Mouse (Mus musculus) limb, embryonic 10.5 days (tissue): Measurements from ENCODE around the gene Anxa1. TPM values are rescaled to one million over a fixed set of nuclear protein-coding genes. Genes with fewer than 3 reads are reported as not detected.
A peak's percentile ranks its signal among the peaks of the same experiment; 100 is the strongest.

ENCODE experiments used
- DNase-seq: peaks from one replicate; pipeline ENCODE4 v3.0.0-alpha.2; 2017; ENCODE audit warnings: low spot score
- H3K27ac ChIP-seq: fragments of 300-500 bp; sonication (generic); 2 replicates; pipeline ENCODE4 v1.5.1; 2016; ENCODE audit warnings: mild to moderate bottlenecking
- H3K27me3 ChIP-seq: fragments of 300-500 bp; sonication (generic); 2 replicates; pipeline ENCODE4 v1.6.1; 2016; ENCODE audit warnings: low read depth, mild to moderate bottlenecking; ENCODE audit not compliant: poor library complexity, severe bottlenecking
- H3K36me3 ChIP-seq: fragments of 300-500 bp; sonication (generic); 2 replicates; pipeline ENCODE4 v1.6.1; 2016; ENCODE audit warnings: mild to moderate bottlenecking, moderate library complexity
- H3K4me1 ChIP-seq: fragments of 300-500 bp; sonication (generic); 2 replicates; pipeline ENCODE4 v1.6.1; 2016
- H3K4me3 ChIP-seq: fragments of 300-500 bp; sonication (generic); 2 replicates; pipeline ENCODE4 v1.5.1; 2016; ENCODE audit warnings: mild to moderate bottlenecking, moderate library complexity
- H3K9me3 ChIP-seq: fragments of 300-500 bp; sonication (generic); replicated peaks from 2 replicates; pipeline ENCODE4 v1.6.1; 2016; ENCODE audit warnings: mild to moderate bottlenecking
- WGBS: fragments of 180-500 bp; shearing (Covaris S2); methylation state at CpG from one replicate; pipeline ENCODE4 v1.1.7; 2016; 5-methylcytosine and 5-hydroxymethylcytosine counted together
- polyA plus RNA-seq: library from polyadenylated mRNA; unstranded; fragments of >200 nt; fragmentation: Nextera tagmentation; extraction: Ambion mirVana; gene quantifications from 2 replicates; pipeline ENCODE4 v1.2.1, GENCODE M21; 2016

Gene Anxa1
- polyA plus RNA-seq, result 1.4 and 2.9 TPM in 2 replicates

DNA sequence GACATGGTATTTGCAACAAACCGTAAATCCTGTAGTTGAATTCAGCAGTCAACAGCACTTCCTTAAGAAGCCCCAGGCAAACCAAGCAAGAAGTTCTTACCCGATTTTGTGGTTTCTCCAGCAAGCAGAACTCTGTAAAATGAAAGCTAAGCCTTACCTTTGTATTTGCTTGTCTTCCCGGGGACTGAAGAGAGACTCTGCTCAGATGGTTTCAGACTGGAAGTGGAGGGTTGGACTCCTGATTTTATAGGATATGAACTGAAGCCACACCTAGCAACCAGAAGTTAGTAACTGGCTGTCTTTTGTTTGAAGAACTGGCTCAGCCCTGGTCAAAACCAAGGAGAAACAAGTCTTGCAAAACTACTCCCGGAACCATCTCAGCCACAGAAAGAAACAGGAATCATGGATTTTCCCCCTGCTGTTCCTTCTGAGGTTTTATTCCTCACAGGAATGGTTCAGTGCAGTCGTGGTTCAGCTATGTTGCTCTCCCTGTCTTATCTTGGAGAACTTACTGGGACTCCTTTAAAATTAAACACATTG, at the start of gene Anxa1:
Gene Anxa1, minus strand, starts transcription at position 490 of the 540 bp plus-strand sequence.
- Histone ChIP-seq H3K27ac (no peak within 1 kb of the TSS), H3K27me3 (no peaks in the 10 kb centered on the region), H3K4me3 (no peak within 1 kb of the TSS), H3K36me3 (no peaks in the 10 kb centered on the region), H3K9me3 (no peaks in the 10 kb centered on the region), H3K4me1 (no peaks in the 10 kb centered on the region)
- no peak for DNase-seq
- WGBS, result 75% methylated on average over 5 of the region's 5 CpGs

DNA sequence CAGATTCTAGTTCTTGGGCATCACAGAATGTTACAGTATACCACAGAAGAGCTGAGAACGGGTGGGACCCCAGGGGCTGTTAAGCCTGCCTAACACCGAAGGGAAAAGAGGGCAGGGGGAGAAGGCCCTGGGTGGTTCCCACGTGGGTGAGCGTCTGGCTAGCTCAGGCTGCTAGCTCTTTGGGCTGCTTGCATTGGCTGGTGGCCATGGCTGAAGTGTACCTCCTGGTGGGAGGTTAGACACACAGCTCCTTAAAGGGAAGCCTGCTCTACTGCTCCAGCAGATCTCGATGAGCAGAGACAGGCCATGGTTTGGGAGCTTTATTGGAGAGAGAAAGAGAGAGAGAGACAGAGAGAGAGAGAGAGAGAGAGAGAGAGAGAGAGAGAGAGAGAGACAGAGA, 46.3 kb upstream of the Anxa1 start:
- no peak for DNase-seq
- no peaks in the 10 kb centered on the region for H3K27me3 ChIP-seq
- H3K36me3 ChIP-seq, result no peaks in the 10 kb centered on the region
- H3K9me3 ChIP-seq, result no peaks in the 10 kb centered on the region
- no peaks in the 10 kb centered on the region for H3K4me1 ChIP-seq
- no peak overlapping the region for H3K4me3 ChIP-seq
- 84% methylated on average over 5 of the region's 5 CpGs for WGBS
- no peak overlapping the region for H3K27ac ChIP-seq

DNA sequence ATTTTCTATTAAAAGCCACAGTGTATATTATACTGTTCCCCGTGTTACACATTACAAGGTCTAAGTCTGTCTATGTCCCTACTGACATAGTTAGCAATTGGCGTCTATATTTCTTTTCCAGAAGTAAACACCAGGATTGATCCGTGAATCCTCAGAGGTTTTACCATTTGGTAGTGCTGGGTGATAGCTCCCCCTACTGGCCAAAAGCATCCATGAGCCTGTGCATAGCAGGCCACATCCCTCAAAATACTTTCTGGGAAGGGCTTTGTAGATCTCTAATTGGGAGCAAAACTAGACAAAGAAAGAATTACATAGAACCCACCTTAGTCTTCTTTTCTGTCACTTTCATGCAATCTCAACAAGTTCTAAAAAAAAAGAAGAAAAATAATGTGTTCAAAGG, 43.8 kb upstream of the Anxa1 start:
- 19% methylated on average over 3 of the region's 3 CpGs for WGBS

DNA sequence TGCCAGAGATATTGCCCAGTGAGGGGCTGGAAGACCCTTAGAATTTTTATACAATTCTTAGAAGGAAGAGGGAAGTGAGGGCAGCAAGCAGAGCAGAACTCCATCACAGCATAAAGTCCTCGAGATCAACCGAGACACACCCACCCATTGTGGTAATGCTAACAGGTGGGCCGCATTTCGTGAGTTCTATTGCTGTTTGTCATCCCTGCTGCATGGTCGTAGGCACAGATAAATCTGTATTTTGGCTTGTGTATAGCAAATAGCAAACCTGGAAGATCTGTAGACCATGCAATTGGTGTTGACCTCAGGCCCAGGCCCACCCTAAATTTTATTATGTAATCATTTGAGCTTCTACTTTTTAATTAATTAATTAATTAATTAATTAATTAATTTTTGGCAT, 43.2 kb upstream of the Anxa1 start:
- Histone ChIP-seq H3K4me3 (no peak overlapping the region), H3K4me1 (no peaks in the 10 kb centered on the region), H3K27me3 (no peaks in the 10 kb centered on the region), H3K36me3 (no peaks in the 10 kb centered on the region), H3K27ac (no peak overlapping the region), H3K9me3 (no peaks in the 10 kb centered on the region)
- DNase-seq, result no peak
- WGBS, result 88% methylated on average over 5 of the region's 5 CpGs

More for the DNA sequence above, 43.8 kb upstream of the Anxa1 start:
- Histone ChIP-seq H3K36me3 (no peaks in the 10 kb centered on the region), H3K4me3 (no peak overlapping the region), H3K9me3 (no peaks in the 10 kb centered on the region), H3K27me3 (no peaks in the 10 kb centered on the region), H3K27ac (no peak overlapping the region), H3K4me1 (no peaks in the 10 kb centered on the region)
- peak; percentile 54 for DNase-seq

DNA sequence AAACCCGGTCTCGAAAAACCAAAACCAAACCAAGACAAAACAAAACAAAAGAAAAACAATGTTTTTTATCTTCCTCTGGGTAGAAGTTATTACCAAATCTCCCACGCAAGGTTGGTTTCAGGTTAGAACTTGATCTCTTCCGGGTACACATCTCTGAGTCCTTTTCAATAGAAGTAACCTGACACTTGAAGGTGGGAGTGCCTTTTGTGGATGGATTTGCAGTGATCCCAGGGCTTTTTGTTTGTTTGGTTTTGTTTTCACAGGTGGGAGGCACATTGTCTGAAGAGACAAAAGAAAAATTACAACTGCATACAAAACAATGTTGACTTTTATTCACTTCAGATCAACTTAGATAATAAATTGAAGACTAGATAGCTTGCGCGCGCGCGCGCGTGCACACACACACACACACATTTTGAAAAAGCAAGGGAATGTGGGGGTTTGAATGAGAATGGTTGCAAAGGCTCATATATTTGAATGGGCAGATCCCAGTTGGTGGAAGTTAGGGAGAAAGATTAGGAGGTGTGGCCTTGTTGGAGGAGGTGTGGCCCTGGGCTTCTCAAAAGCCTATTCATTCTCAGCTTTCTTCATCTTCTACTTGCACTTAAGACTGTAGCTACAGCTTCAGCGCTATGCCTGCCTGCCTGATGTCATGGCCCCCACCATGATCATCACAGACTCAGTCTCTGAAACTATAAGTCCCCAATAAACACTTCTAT, 35.9 kb upstream of the Anxa1 start:
- Histone ChIP-seq H3K9me3 (no peaks in the 10 kb centered on the region), H3K27me3 (no peaks in the 10 kb centered on the region), H3K4me3 (no peak overlapping the region), H3K27ac (no peak overlapping the region), H3K4me1 (no peaks in the 10 kb centered on the region), H3K36me3 (no peaks in the 10 kb centered on the region)
- 68% methylated on average over 12 of the region's 12 CpGs for WGBS
- no peak for DNase-seq

DNA sequence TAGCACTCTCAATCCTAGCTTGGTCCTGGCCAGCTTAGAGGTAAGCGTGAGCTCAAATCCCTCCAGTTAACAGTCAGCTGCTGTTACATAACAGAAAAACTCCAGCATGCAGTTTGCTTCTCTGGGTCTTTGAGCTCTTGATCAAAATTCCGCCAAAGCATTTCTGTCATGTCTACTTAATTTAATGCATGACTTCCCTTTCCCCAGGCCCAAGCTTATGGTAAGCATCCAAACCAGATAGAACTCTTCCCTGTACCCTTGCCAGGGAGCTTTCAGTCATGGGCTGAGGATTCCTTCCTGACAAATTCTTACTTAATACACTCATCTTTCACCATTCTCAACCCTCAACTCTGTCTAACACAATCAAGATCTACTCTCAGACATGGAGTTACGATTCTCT, 20.5 kb upstream of the Anxa1 start:
- no peak overlapping the region for H3K27ac ChIP-seq
- no peaks in the 10 kb centered on the region for H3K36me3 ChIP-seq
- no peaks in the 10 kb centered on the region for H3K27me3 ChIP-seq
- H3K4me3 ChIP-seq, result no peak overlapping the region
- 91% methylated on average over 3 of the region's 3 CpGs for WGBS
- no peaks in the 10 kb centered on the region for H3K4me1 ChIP-seq
- no peaks in the 10 kb centered on the region for H3K9me3 ChIP-seq
- DNase-seq, result no peak

DNA sequence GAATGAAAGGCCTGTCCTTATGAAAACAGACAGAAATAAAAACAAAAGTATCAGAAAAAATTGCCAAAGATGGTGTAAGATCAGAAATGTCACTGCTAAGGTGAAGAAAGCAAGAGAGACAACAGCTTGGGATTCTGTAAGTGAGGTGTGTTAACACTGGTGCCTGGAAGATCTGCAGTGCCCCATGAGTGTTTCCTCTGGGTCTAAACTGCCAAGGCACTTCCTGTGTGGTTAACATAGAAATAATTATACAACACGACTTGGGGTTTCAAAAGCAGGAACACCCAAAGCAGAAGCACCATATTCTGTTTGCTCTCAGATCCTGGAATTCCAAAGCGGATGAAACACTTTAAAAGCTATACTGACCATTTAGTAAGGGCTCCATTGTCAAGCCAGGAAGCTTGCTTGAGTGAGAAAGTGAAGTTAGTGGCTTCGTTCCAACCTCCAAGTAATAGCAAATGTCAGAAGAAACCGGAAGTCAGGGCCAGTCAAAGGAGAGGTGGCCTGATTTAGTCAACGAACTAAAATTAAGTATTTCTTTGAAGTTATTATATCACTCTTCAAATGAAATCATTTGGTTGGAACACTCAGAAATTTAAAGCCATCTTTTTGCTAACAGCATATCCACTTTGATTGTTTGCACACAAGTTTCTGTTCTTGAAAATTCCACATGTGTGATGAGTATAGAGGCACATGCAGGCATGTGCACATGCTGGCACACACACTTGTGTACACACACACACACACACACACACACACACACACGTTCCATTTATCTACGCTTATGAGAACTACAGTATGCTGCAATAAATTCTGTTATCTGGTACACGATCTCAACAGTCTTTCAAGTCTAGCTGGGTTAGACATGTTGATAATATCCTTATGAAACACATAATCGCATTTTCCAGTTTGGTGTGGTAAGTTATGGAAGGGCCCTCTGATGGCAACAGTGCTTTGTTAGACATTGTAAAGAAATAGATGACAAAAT, 19.1 kb upstream of the Anxa1 start:
- 82% methylated on average over 9 of the region's 9 CpGs for whole genome bisulfite sequencing

DNA sequence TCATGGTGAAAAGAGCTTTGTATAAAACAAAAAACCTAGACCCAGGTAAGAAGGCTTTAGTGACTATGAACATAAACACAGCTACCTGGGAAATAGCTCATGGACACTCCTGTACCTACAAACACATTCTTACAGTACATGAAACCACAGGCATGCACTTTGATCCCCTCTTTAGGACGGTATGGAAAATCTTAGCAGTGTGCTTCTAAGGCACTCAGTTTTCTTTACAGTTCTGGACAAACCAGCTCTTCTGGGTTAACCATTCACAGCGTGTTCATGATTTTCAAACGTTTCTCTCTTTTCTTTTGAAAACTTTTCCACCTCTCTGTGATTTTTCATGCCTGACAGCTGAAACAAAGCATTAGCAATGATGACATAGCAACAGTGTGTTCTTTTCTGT, 15.7 kb upstream of the Anxa1 start:
- H3K36me3 ChIP-seq, result no peaks in the 10 kb centered on the region
- H3K27ac ChIP-seq, result no peak overlapping the region
- WGBS, result 80% methylated on average over 3 of the region's 3 CpGs
- H3K9me3 ChIP-seq, result no peaks in the 10 kb centered on the region
- H3K4me1 ChIP-seq, result no peaks in the 10 kb centered on the region
- DNase-seq, result no peak
- no peak overlapping the region for H3K4me3 ChIP-seq
- H3K27me3 ChIP-seq, result no peaks in the 10 kb centered on the region

More for the DNA sequence above, 19.1 kb upstream of the Anxa1 start:
- no peaks in the 10 kb centered on the region for H3K9me3 ChIP-seq
- no peaks in the 10 kb centered on the region for H3K4me1 ChIP-seq
- no peaks in the 10 kb centered on the region for H3K27me3 ChIP-seq
- no peak overlapping the region for H3K4me3 ChIP-seq
- no peaks in the 10 kb centered on the region for H3K36me3 ChIP-seq
- DNase-seq, result no peak
- no peak overlapping the region for H3K27ac ChIP-seq

DNA sequence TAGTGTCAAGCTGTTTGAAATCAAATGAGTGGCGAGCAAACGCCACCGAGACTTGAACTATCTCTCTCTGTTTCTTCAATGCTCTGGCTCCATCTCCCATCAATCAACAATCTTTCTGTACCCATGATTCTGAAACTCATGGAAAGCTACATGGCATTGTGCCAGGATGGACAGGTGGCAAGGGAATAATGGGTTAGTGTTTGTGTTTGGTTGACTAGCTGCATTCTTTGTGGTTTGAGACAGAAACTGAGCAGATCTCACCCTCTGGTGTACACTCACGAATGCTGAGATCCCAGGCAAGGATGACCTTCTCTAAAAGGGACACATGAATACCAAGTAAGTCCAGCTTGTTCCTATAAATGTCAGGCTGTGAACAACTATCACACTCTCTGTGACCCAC, 14.3 kb upstream of the Anxa1 start:
- WGBS, result 86% methylated on average over 4 of the region's 4 CpGs
- Histone ChIP-seq H3K27me3 (no peaks in the 10 kb centered on the region), H3K36me3 (no peaks in the 10 kb centered on the region), H3K27ac (no peak overlapping the region), H3K4me3 (no peak overlapping the region), H3K9me3 (no peaks in the 10 kb centered on the region), H3K4me1 (no peaks in the 10 kb centered on the region)
- DNase-seq, result no peak

DNA sequence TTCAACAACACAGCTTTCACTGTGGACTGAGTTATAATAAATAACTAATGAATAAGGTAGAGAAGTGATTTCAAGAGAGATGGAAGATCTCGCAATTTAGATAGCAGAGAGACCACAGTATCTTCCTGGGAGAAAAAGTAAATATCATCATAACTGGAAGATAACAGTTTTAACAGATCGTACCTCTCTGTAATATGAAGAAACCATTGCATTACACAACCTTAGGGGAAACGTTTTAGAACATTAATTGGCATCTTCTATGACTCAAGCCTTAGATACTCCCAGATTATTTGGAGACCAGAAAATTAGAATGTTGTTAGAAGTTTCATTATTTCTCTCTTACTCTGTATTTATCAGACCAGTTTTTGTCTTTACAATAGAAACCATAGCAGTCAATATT, 13.0 kb upstream of the Anxa1 start:
- H3K27me3 ChIP-seq, result no peaks in the 10 kb centered on the region
- H3K9me3 ChIP-seq, result no peaks in the 10 kb centered on the region
- no peaks in the 10 kb centered on the region for H3K4me1 ChIP-seq
- no peak overlapping the region for H3K4me3 ChIP-seq
- WGBS, result 85% methylated on average over 3 of the region's 3 CpGs
- H3K27ac ChIP-seq, result no peak overlapping the region
- H3K36me3 ChIP-seq, result no peaks in the 10 kb centered on the region
- DNase-seq, result no peak

DNA sequence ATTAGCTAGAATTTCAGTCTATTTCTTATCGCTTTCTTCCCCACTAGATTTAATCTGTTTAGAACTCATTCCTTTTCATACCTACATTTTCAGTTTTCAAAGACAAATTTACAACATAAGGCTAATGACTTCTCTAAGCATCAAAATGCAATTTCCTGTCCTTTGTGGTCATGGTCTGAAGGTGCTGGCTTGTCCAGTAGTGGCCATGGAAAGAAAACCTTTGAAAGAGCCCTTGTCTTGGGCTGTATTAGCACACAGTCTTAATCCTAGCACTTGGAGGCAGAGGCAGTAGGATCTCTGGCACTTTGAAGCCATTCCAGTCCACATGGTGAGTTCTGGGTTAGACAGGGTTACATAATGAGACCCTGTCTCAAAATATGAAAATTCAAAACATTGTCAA, 12.5 kb upstream of the Anxa1 start:
- no peak for DNase-seq
- no peaks in the 10 kb centered on the region for H3K9me3 ChIP-seq
- H3K27ac ChIP-seq, result no peak overlapping the region
- H3K4me3 ChIP-seq, result no peak overlapping the region
- no peaks in the 10 kb centered on the region for H3K36me3 ChIP-seq
- no peaks in the 10 kb centered on the region for H3K4me1 ChIP-seq
- 96% methylated on average over 1 of the region's 1 CpGs for WGBS
- no peaks in the 10 kb centered on the region for H3K27me3 ChIP-seq

DNA sequence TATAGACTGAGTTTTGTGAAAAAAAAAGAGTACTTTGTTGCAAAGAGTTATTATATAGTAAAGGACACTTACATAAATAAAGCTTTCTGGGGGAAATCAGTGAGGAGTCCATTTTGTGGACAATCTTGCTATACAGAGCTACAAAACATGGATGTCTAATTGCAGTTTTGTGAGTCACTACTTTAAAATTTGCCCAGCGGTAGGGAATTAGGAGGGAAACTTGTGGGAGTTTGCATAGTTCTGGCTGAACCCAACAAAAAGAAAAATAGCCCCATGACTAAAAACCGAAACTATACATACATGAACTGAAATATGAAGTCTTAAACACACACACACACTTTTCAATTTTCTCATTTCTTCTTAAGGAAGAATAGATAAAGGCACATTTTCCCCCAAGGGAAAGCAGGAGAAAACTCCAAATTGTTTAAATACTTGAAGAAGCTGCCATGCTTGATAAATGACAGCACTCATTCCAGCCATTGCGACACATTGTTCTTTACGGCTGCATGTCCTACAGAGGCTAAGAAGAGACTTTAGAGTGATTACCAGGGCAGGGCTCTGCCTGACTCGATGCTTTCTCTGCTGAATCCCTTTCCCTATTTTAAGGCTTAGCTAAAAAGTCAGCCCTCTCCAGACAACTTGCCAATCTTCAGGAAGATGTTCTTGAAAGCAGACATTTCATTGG, 11.9 kb upstream of the Anxa1 start:
- H3K4me3 ChIP-seq, result no peak overlapping the region
- no peaks in the 10 kb centered on the region for H3K9me3 ChIP-seq
- no peak for DNase-seq
- 80% methylated on average over 5 of the region's 5 CpGs for WGBS
- no peaks in the 10 kb centered on the region for H3K27me3 ChIP-seq
- H3K27ac ChIP-seq, result no peak overlapping the region
- no peaks in the 10 kb centered on the region for H3K36me3 ChIP-seq
- H3K4me1 ChIP-seq, result no peaks in the 10 kb centered on the region
